Mouse (Mus musculus) midbrain, embryonic 11.5 days (tissue): ENCODE measurements around the gene Robo4. TPM values are rescaled to one million over a fixed set of nuclear protein-coding genes. Genes with fewer than 3 reads are reported as not detected.

Experiments used
- ATAC-seq: fragments of 200-750 bp; cut with Nextera tagmentation; 2 replicates; pipeline ENCODE4 v1.8.0; 2017; ENCODE audit warnings: moderate TSS enrichment, moderate library complexity; ENCODE audit not compliant: low FRiP score
- DNase-seq: peaks from one replicate; pipeline ENCODE4 v3.0.0; 2015; ENCODE audit warnings: low spot score; ENCODE audit errors: missing footprints
- H3K27ac ChIP-seq: fragments of 300-500 bp; sonication (generic); 2 replicates; pipeline ENCODE4 v1.5.1; 2014; ENCODE audit warnings: low read depth, low read length
- H3K27me3 ChIP-seq: fragments of 300-500 bp; sonication (generic); 2 replicates; pipeline ENCODE4 v1.6.1; 2014; ENCODE audit warnings: mild to moderate bottlenecking, low read length, moderate library complexity, mixed read lengths; ENCODE audit not compliant: control insufficient read depth, insufficient read depth
- H3K36me3 ChIP-seq: fragments of 300-500 bp; sonication (generic); 2 replicates; pipeline ENCODE4 v1.6.1; 2014; ENCODE audit warnings: mild to moderate bottlenecking, low read length, moderate library complexity, mixed read lengths; ENCODE audit not compliant: control insufficient read depth, insufficient read depth
- H3K4me1 ChIP-seq: fragments of 300-500 bp; sonication (generic); 2 replicates; pipeline ENCODE4 v1.6.1; 2014; ENCODE audit warnings: low read length; ENCODE audit not compliant: control insufficient read depth, insufficient read depth
- H3K4me2 ChIP-seq: fragments of 300-500 bp; sonication (generic); 2 replicates; pipeline ENCODE4 v1.6.1; 2014; ENCODE audit warnings: mild to moderate bottlenecking, moderate library complexity
- H3K4me3 ChIP-seq: fragments of 300-500 bp; sonication (generic); 2 replicates; pipeline ENCODE4 v1.5.1; 2014; ENCODE audit warnings: low read depth, low read length
- H3K9ac ChIP-seq: fragments of 300-500 bp; sonication (generic); 2 replicates; pipeline ENCODE4 v1.6.1; 2014; ENCODE audit warnings: low read length
- H3K9me3 ChIP-seq: fragments of 300-500 bp; sonication (generic); 2 replicates; pipeline ENCODE4 v1.6.1; 2016; ENCODE audit warnings: low read length; ENCODE audit not compliant: control insufficient read depth
- WGBS: fragments of 180-500 bp; shearing (Covaris S2); extraction: QIAGEN DNeasy Blood & Tissue Kit; methylation state at CpG from one replicate; pipeline ENCODE4 v1.1.7; 2014; 5-methylcytosine and 5-hydroxymethylcytosine counted together
- polyA plus RNA-seq: library from polyadenylated mRNA; unstranded; fragments of >200 nt; fragmentation: Nextera tagmentation; extraction: Ambion mirVana; gene quantifications from 2 replicates; pipeline ENCODE4 v1.2.1, GENCODE M21; 2014

Robo4 gene
- polyA plus RNA-seq, 1 experiment from 2014 or later: 5.3 TPM

DNA sequence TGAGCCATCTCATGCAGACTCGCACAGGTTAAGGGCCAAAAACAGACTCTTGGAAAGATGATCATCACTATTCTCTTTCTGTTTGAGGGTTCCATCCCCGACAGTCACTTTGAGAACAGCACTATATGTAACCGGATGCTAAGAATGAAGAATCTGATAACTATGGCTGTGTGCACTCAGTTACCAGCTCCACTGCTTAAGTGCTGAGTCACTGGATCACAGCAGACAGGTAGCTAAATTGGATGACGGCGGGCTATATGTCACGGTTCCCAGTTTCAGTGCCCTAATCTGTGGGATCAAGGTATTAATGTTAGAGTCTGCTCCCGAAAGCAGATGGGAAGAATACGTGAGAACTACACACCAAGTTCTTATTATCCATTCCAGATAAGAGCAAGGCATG lies 54.2 kb downstream of the Robo4 start:
- peak; percentile 91 for DNase-seq
- peaks cover 94% of the 10 kb centered on the region for H3K27me3 ChIP-seq

GRCm38 (mm10) chr9:37456481-37456910 lies 54.8 kb downstream of the Robo4 start:
- Histone ChIP-seq H3K4me3 (peak overlapping the region; percentile 27), H3K9me3 (no peaks in the 10 kb centered on the region), H3K27me3 (peaks cover 94% of the 10 kb centered on the region), H3K27ac (no peak overlapping the region), H3K4me1 (peaks cover 38% of the 10 kb centered on the region), H3K9ac (no peak overlapping the region), H3K36me3 (no peaks in the 10 kb centered on the region), H3K4me2 (peak overlapping the region; percentile 47)
- peak; percentile 93 for DNase-seq
- 0% methylated on average over 20 of the region's 20 CpGs for WGBS
- ATAC-seq: peak; percentile 33; the same call in 1 of the 2 replicates

More for the DNA sequence above, 54.2 kb downstream of the Robo4 start:
- WGBS: 4% methylated on average over 8 of the region's 8 CpGs
- Histone ChIP-seq H3K4me2 (no peak overlapping the region), H3K9me3 (no peaks in the 10 kb centered on the region), H3K9ac (no peak overlapping the region), H3K27ac (no peak overlapping the region), H3K36me3 (no peaks in the 10 kb centered on the region), H3K4me3 (no peak overlapping the region), H3K4me1 (peaks cover 41% of the 10 kb centered on the region)
- no peak for ATAC-seq

- no peak for ATAC-seq
- Histone ChIP-seq H3K4me2 (peak overlapping the region; percentile 47), H3K4me1 (peaks cover 35% of the 10 kb centered on the region), H3K9ac (no peak overlapping the region), H3K4me3 (no peak overlapping the region), H3K27me3 (peaks cover 99% of the 10 kb centered on the region), H3K36me3 (no peaks in the 10 kb centered on the region), H3K9me3 (no peaks in the 10 kb centered on the region), H3K27ac (no peak overlapping the region)
- peak; percentile 90 for DNase-seq
- 31% methylated on average over 1 of the region's 1 CpGs for WGBS
Measured at GRCm38 (mm10) chr9:37457151-37457550, 55.5 kb downstream of the Robo4 start.

DNA sequence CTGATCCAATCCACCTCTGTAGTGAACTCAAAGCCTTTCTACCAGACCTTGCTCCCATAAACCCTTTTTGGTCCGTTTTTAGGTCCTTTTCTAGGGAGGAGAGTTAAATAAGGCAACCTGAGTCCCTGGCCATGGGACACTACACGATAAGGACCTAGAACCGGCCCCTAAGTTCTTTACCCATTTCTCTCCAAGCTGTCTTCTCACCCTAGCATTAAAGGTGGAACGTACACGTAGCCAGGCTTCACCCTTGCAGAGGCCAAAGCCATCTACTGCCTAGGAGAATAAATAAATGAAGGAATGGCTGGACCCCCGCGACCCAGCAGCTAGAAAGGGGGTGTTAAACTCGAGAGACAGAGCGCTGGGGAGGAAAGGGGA lies 58.0 kb downstream of the Robo4 start:
- DNase-seq (peak; percentile 94), ATAC-seq (no peak)
- under 1% methylated on average over 9 of the region's 9 CpGs for WGBS
- Histone ChIP-seq H3K4me1 (peaks cover 21% of the 10 kb centered on the region), H3K9ac (peak overlapping the region; percentile 61), H3K4me2 (peak overlapping the region; percentile 73), H3K27ac (peak overlapping the region; percentile 1; the same call in 1 of the 2 replicates), H3K4me3 (peak overlapping the region; percentile 41), H3K27me3 (peaks cover 84% of the 10 kb centered on the region), H3K36me3 (no peaks in the 10 kb centered on the region), H3K9me3 (no peaks in the 10 kb centered on the region)

- ATAC-seq (peak; percentile 75), DNase-seq (peak; percentile 94)
- Histone ChIP-seq H3K27me3 (peaks cover 78% of the 10 kb centered on the region), H3K9me3 (no peaks in the 10 kb centered on the region), H3K4me1 (peaks cover 14% of the 10 kb centered on the region), H3K36me3 (no peaks in the 10 kb centered on the region), H3K27ac (peak overlapping the region; percentile 1; the same call in 1 of the 2 replicates), H3K9ac (peak overlapping the region; percentile 61), H3K4me3 (peak overlapping the region; percentile 41), H3K4me2 (peak overlapping the region; percentile 73)
- WGBS: under 1% methylated on average over 80 of the region's 81 CpGs
Measured at GRCm38 (mm10) chr9:37460043-37460960, 58.6 kb downstream of the Robo4 start.

- H3K9ac ChIP-seq: no peak overlapping the region
- DNase-seq: peak; percentile 94
- H3K27ac ChIP-seq: no peak overlapping the region
- no peaks in the 10 kb centered on the region for H3K9me3 ChIP-seq
- peaks cover 14% of the 10 kb centered on the region for H3K4me1 ChIP-seq
- ATAC-seq: no peak
- peak overlapping the region; percentile 73 for H3K4me2 ChIP-seq
- WGBS: 10% methylated on average over 5 of the region's 5 CpGs
- H3K36me3 ChIP-seq: no peaks in the 10 kb centered on the region
- peaks cover 71% of the 10 kb centered on the region for H3K27me3 ChIP-seq
- no peak overlapping the region for H3K4me3 ChIP-seq
Measured at GRCm38 (mm10) chr9:37460961-37461340, 59.3 kb downstream of the Robo4 start.

DNA sequence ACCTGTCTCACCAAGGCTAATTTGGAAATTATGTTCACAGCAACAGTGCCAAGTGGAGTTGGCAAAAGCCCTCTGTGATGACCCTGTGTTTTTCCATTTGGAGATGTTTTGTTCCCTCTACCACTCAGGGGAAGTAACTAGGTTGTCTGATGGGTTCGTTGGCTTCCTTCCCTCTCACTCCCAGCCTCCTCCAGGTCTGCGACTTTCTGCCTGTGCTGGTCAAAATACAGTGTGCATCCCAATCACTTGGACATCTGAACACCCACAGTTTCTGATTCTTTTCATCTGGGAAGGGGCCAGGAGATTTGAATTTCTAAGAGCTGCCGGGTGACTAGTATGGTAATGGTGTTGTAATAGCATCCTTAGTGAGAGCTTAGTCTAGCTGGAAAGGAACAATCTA lies 59.9 kb downstream of the Robo4 start:
- 10% methylated on average over 3 of the region's 3 CpGs for WGBS
- ATAC-seq: no peak
- Histone ChIP-seq H3K27ac (no peak overlapping the region), H3K9me3 (no peaks in the 10 kb centered on the region), H3K4me2 (no peak overlapping the region), H3K27me3 (peaks cover 65% of the 10 kb centered on the region), H3K9ac (no peak overlapping the region), H3K36me3 (no peaks in the 10 kb centered on the region), H3K4me3 (no peak overlapping the region), H3K4me1 (peaks cover 14% of the 10 kb centered on the region)
- DNase-seq: peak; percentile 89

DNA sequence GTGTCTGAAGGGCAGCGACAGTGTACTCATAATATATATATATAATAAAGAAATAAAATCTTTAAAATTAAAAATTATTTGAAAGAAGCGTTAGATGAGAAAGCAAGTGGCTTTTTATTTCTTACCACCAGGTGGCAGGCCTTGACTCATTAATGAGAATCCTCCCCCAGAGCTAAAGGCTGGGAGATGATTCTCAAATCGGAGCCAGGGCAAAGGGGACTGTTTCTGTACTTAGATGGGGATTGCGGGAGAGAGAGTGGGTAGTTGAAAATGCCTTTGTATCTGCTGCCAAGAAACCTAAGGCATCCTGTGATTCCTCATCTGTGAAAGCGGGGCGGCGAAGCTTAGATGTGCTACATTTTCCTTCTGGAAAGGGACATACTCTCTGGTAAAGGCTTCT lies 61.1 kb downstream of the Robo4 start:
- Histone ChIP-seq H3K4me1 (peaks cover 11% of the 10 kb centered on the region), H3K36me3 (no peaks in the 10 kb centered on the region), H3K4me3 (no peak overlapping the region), H3K4me2 (no peak overlapping the region), H3K9ac (no peak overlapping the region), H3K27me3 (peaks cover 53% of the 10 kb centered on the region), H3K9me3 (no peaks in the 10 kb centered on the region), H3K27ac (no peak overlapping the region)
- DNase-seq: peak; percentile 89
- ATAC-seq: no peak; the same call in 1 of the 2 replicates
- WGBS: 14% methylated on average over 7 of the region's 7 CpGs
